Comparison of ENCODE assay signal across 9 mouse cellular contexts in the genomic region with DNA sequence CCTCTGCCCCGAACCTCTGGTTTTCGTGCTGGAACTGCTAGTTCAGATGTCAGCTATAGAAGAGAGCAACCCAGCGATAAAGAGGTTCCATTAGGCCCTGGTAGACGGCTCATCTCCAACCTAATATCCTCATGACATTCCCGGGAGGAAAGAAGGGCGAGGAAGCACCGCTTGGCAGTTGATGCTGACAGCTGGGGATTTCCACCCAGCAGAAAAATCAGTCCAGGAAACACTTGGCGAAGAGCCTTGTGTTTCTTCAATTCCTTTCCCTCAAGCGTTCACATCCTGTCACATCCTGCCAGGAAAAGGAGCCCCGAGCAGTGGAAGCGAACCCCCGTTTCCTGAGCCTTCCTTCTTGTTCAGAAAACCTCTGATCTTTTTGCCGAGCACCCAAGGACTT. TPM values are rescaled to one million over a fixed set of nuclear protein-coding genes. Genes with fewer than 3 reads are reported as not detected.
DNase-seq lines count a peak whose midpoint lies in the region; ATAC-seq and TF ChIP-seq lines count a peak whose summit lies in the region.
"Had no signal": no experiment of that assay in that cellular context is flagged by ENCODE, and none has a peak within 500 bp of the region (broad histone marks: within the 10 kb centered on the region; RNA-seq: fewer than 3 reads in every experiment).

No protein-coding gene starts in this region.

- H3K4me1 ChIP-seq in heart, adult 2 months (ENCODE audit: control insufficient read depth, insufficient read depth, low read length) = peaks cover 4% of the 10 kb centered on the region
- H3K4me1 ChIP-seq in kidney, postnatal 0 days (replicated peaks; ENCODE audit: insufficient read depth, low read length) = no peaks in the 10 kb centered on the region

- H3K4me3 ChIP-seq in heart, adult 2 months = peak overlapping the region; percentile 32
- H3K4me3 ChIP-seq in kidney, postnatal 0 days (replicated peaks; ENCODE audit: low read depth, low read length) = no peak overlapping the region
- H3K4me3 ChIP-seq in myocyte = no peak overlapping the region
- H3K4me3 ChIP-seq: midbrain, embryonic 12.5 days had no signal

- no peak for TF ChIP-seq EP300 in heart, adult 2 months (IDR thresholded peaks at IDR 0.05; ENCODE audit: insufficient read depth, low read depth, low read length)

- WGBS in heart, adult 2 months = 9% methylated on average over 13 of the region's 13 CpGs
- 56% methylated on average over 13 of the region's 13 CpGs for WGBS in kidney, postnatal 0 days

- no peaks in the 10 kb centered on the region for H3K79me2 ChIP-seq in heart, adult 2 months (replicated peaks; ENCODE audit: control insufficient read depth, insufficient read depth, low read length)
- no peaks in the 10 kb centered on the region for H3K79me2 ChIP-seq in myocyte (ENCODE audit: control insufficient read depth, insufficient read depth)

- ATAC-seq in kidney, postnatal 0 days (replicated peaks; ENCODE audit: low FRiP score, low read depth) = no peak

- no peaks in the 10 kb centered on the region for H3K27me3 ChIP-seq in heart, adult 2 months (ENCODE audit: control insufficient read depth, insufficient read depth, low read length)
- H3K27me3 ChIP-seq in kidney, postnatal 0 days (ENCODE audit: insufficient read depth, low read length) = no peaks in the 10 kb centered on the region
- no peaks in the 10 kb centered on the region for H3K27me3 ChIP-seq in myocyte (ENCODE audit: control insufficient read depth, insufficient read depth, insufficient read length)
- H3K27me3 ChIP-seq: midbrain, embryonic 12.5 days had no signal

- peaks cover 4% of the 10 kb centered on the region for H3K36me3 ChIP-seq in heart, adult 2 months (ENCODE audit: control insufficient read depth, insufficient read depth, low read length)
- no peaks in the 10 kb centered on the region for H3K36me3 ChIP-seq in kidney, postnatal 0 days (ENCODE audit: insufficient read depth, low read length)
- H3K36me3 ChIP-seq in myocyte (ENCODE audit: control insufficient read depth, insufficient read depth) = no peaks in the 10 kb centered on the region
- H3K36me3 ChIP-seq: midbrain, embryonic 12.5 days had no signal

- H3K4me2 ChIP-seq in kidney, postnatal 0 days (ENCODE audit: low read length) = no peak overlapping the region
- peak overlapping the region; percentile 79 for H3K4me2 ChIP-seq in myocyte (ENCODE audit: low read depth)
- H3K4me2 ChIP-seq: midbrain, embryonic 12.5 days had no signal

- H3K9me3 ChIP-seq in kidney, postnatal 0 days (replicated peaks; ENCODE audit: low read length) = no peaks in the 10 kb centered on the region
- H3K9me3 ChIP-seq: midbrain, embryonic 12.5 days had no signal

- TF ChIP-seq CTCF in brain, embryonic 14.5 days (IDR thresholded peaks at IDR 0.05; ENCODE audit: borderline replicate concordance, extremely low read depth, insufficient read depth, insufficient read length) = no peak
- no peak for TF ChIP-seq CTCF in heart, adult 2 months (IDR thresholded peaks at IDR 0.05)
- no peak for TF ChIP-seq CTCF in kidney, postnatal 0 days (IDR thresholded peaks at IDR 0.05; ENCODE audit: low read depth)

- H3K27ac ChIP-seq in heart, adult 2 months = peak overlapping the region; percentile 69
- no peak overlapping the region; the same call in 1 of the 2 replicates for H3K27ac ChIP-seq in kidney, postnatal 0 days
- H3K27ac ChIP-seq: midbrain, embryonic 12.5 days had no signal

- peak overlapping the region; percentile 54; the same call in 1 of the 2 replicates for H3K9ac ChIP-seq in heart, adult 2 months (ENCODE audit: low read depth, low read length)
- no peak overlapping the region for H3K9ac ChIP-seq in kidney, postnatal 0 days (ENCODE audit: low read depth, low read length)
- H3K9ac ChIP-seq: midbrain, embryonic 12.5 days had no signal

- no peak overlapping the region for H3ac ChIP-seq in myocyte (ENCODE audit: control insufficient read depth, insufficient read length)

- intact Hi-C loops in heart, adult 2 months (cut with DNase I) = no loop called here

- DNase-seq in layer of hippocampus, adult 11-12 months (ENCODE audit: low spot score) = peak; percentile 11
- DNase-seq in layer of hippocampus, adult 9-10 months (ENCODE audit: low spot score) = no peak
- DNase-seq in brain, embryonic 14.5 days (ENCODE audit: low read depth) = peak; percentile 79
- DNase-seq in heart, adult 2 months = peak; percentile 43 to 58
- peak; percentile 51 for DNase-seq in kidney, postnatal 0 days (ENCODE audit: low spot score)
- DNase-seq in urinary bladder, postnatal 14 days (ENCODE audit: low spot score) = no peak
- DNase-seq in urinary bladder, adult 2 months (ENCODE audit: low spot score) = no peak

- no peak for TF ChIP-seq POLR2A in brain, embryonic 14.5 days (IDR thresholded peaks at IDR 0.05; ENCODE audit: borderline replicate concordance, extremely low read depth, insufficient read depth, insufficient read length, poor library complexity, severe bottlenecking)
- no peak for TF ChIP-seq POLR2A in heart, adult 2 months (IDR thresholded peaks at IDR 0.05; ENCODE audit: insufficient read depth, low read depth, low read length)
- TF ChIP-seq POLR2A in myocyte (IDR thresholded peaks at IDR 0.05; ENCODE audit: insufficient read length, low read depth) = no peak

TF ChIP-seq in myocyte, 11 proteins besides CTCF, POLR2A, EP300 and RAD21:
- TF ChIP-seq MYOD1 (IDR thresholded peaks at IDR 0.05; ENCODE audit: control insufficient read depth in 1 of 3, insufficient read length in 2 of 3, low read depth in 2 of 3) (peak; percentile 36 to 53 (median 39)), REST (IDR thresholded peaks at IDR 0.05; ENCODE audit: insufficient read depth, insufficient read length) (no peak), USF1 (IDR thresholded peaks at IDR 0.05; ENCODE audit: low read depth) (no peak), MAX (IDR thresholded peaks at IDR 0.05; ENCODE audit: low read depth) (no peak), MYOG (IDR thresholded peaks at IDR 0.05; ENCODE audit: control insufficient read depth in 1 of 3, insufficient read depth in 1 of 3, insufficient read length in 2 of 3, low read depth in 2 of 3) (peak in 2 of 3 experiments; percentile 53 to 59), CEBPB (IDR thresholded peaks at IDR 0.05; ENCODE audit: insufficient read depth, poor library complexity, severe bottlenecking) (no peak), TCF3 (IDR thresholded peaks at IDR 0.05; ENCODE audit: insufficient read length, low read depth) (no peak), POLR2AphosphoS2 (IDR thresholded peaks at IDR 0.05; ENCODE audit: insufficient read length, low read depth) (no peak), SRF (IDR thresholded peaks at IDR 0.05; ENCODE audit: control insufficient read depth, insufficient read length, low read depth) (no peak)

RNA-seq across cellular contexts. Expression of a gene that starts 22.3 kb away (rescaled TPM):
- polyA plus RNA-seq in brain, embryonic 14.5 days (2012; rRNA removed) = 91.3 and 154 TPM in 2 replicates
- total RNA-seq in heart, adult 2 months (2021) = 100 to 1,000 TPM; 111 to 114 TPM
- polyA plus RNA-seq in heart, adult 2 months (2012; rRNA removed) = 45.4 and 90.6 TPM in 2 replicates
- polyA plus RNA-seq in kidney, postnatal 0 days (2015; fragmentation: Nextera tagmentation; extraction: Ambion mirVana) = 187 and 188 TPM in 2 replicates
- 171 TPM for polyA plus RNA-seq in myocyte (2012; fragmentation: generic; extraction: Trizol)
- 95.5 and 124 TPM in 2 replicates for polyA plus RNA-seq in urinary bladder, adult 2 months (2012; rRNA removed)

Comparison
In these comparisons a context has a peak if more than half of its experiments do, and no peak if none do; other contexts are left out.
1. DNase-seq: peak in layer of hippocampus, adult 11-12 months (single experiment), brain, embryonic 14.5 days (single experiment), heart, adult 2 months (2 of 2) and kidney, postnatal 0 days (single experiment); none in layer of hippocampus, adult 9-10 months (single experiment), urinary bladder, postnatal 14 days (single experiment) and urinary bladder, adult 2 months (single experiment).